In genomic region chr3:81054074-81054473, GRCm38 (mm10) we compare ENCODE assay signal across 28 mouse cellular contexts. TPM values are rescaled to one million over a fixed set of nuclear protein-coding genes. Genes with fewer than 3 reads are reported as not detected.
DNase-seq lines count a peak whose midpoint lies in the region; ATAC-seq and TF ChIP-seq lines count a peak whose summit lies in the region.
"Had no signal": no experiment of that assay in that cellular context is flagged by ENCODE, and none has a peak within 500 bp of the region (broad histone marks: within the 10 kb centered on the region; RNA-seq: fewer than 3 reads in every experiment).

No protein-coding gene starts in this region.

- TF ChIP-seq CTCF in lung, postnatal 0 days (IDR thresholded peaks at IDR 0.05): no peak

- no peaks in the 10 kb centered on the region for H3K27me3 ChIP-seq in lung, postnatal 0 days (replicated peaks; ENCODE audit: insufficient read depth, low read length)
- H3K27me3 ChIP-seq: embryonic facial prominence, embryonic 13.5 days; forebrain, embryonic 12.5 days; forebrain, embryonic 15.5 days; heart, embryonic 12.5 days; heart, embryonic 15.5 days; hindbrain, embryonic 12.5 days; hindbrain, embryonic 15.5 days had no signal

- H3K4me1 ChIP-seq in lung, postnatal 0 days (ENCODE audit: insufficient read depth, low read depth, low read length): no peaks in the 10 kb centered on the region
- H3K4me1 ChIP-seq: forebrain, embryonic 15.5 days; heart, embryonic 12.5 days; heart, embryonic 15.5 days; hindbrain, embryonic 15.5 days had no signal

- no peak overlapping the region for H3K4me3 ChIP-seq in lung, postnatal 0 days (ENCODE audit: low read depth, low read length)
- H3K4me3 ChIP-seq: embryonic facial prominence, embryonic 10.5 days; embryonic facial prominence, embryonic 13.5 days; erythroblast, embryonic 14.5 days; forebrain, embryonic 12.5 days; forebrain, embryonic 15.5 days; heart, embryonic 12.5 days; heart, embryonic 15.5 days; hindbrain, embryonic 12.5 days; hindbrain, embryonic 15.5 days had no signal

- no peaks in the 10 kb centered on the region for H3K9me3 ChIP-seq in lung, postnatal 0 days (ENCODE audit: low read length)
- H3K9me3 ChIP-seq: embryonic facial prominence, embryonic 10.5 days; embryonic facial prominence, embryonic 13.5 days; forebrain, embryonic 12.5 days; forebrain, embryonic 15.5 days; heart, embryonic 12.5 days; heart, embryonic 15.5 days; hindbrain, embryonic 12.5 days; hindbrain, embryonic 15.5 days had no signal

- TF ChIP-seq EP300 in lung, postnatal 0 days (IDR thresholded peaks at IDR 0.05): no peak

- H3K36me3 ChIP-seq in lung, postnatal 0 days (ENCODE audit: insufficient read depth, low read length): no peaks in the 10 kb centered on the region
- H3K36me3 ChIP-seq: embryonic facial prominence, embryonic 10.5 days; embryonic facial prominence, embryonic 13.5 days; forebrain, embryonic 12.5 days; forebrain, embryonic 15.5 days; heart, embryonic 12.5 days; heart, embryonic 15.5 days; hindbrain, embryonic 12.5 days; hindbrain, embryonic 15.5 days had no signal

- H3K27ac ChIP-seq in lung, postnatal 0 days (ENCODE audit: low read length): no peak overlapping the region
- H3K27ac ChIP-seq: embryonic facial prominence, embryonic 10.5 days; embryonic facial prominence, embryonic 13.5 days; forebrain, embryonic 12.5 days; forebrain, embryonic 15.5 days; heart, embryonic 15.5 days; hindbrain, embryonic 12.5 days; hindbrain, embryonic 15.5 days had no signal

- no peak overlapping the region for H3K4me2 ChIP-seq in lung, postnatal 0 days (replicated peaks; ENCODE audit: low read depth, low read length)
- H3K4me2 ChIP-seq: embryonic facial prominence, embryonic 13.5 days; forebrain, embryonic 12.5 days; forebrain, embryonic 15.5 days; heart, embryonic 12.5 days; heart, embryonic 15.5 days; hindbrain, embryonic 12.5 days; hindbrain, embryonic 15.5 days had no signal

- intact Hi-C loops in heart, postnatal 14 days (cut with DNase I): no loop called here

- H3K9ac ChIP-seq in lung, postnatal 0 days (replicated peaks; ENCODE audit: low read depth): no peak overlapping the region
- H3K9ac ChIP-seq: embryonic facial prominence, embryonic 13.5 days; forebrain, embryonic 12.5 days; forebrain, embryonic 15.5 days; heart, embryonic 12.5 days; heart, embryonic 15.5 days; hindbrain, embryonic 12.5 days; hindbrain, embryonic 15.5 days had no signal

- DNase-seq in heart, adult 11 months: peak; percentile 11
- DNase-seq in heart, postnatal 14 days: no peak
- DNase-seq in kidney, postnatal 25 days: no peak
- DNase-seq in lung, postnatal 10 days: no peak
- no peak for DNase-seq in cerebellum, adult 11-12 months
- no peak for DNase-seq in lung, postnatal 0 days (ENCODE audit: low spot score)
- DNase-seq: adrenal gland, adult 8-10 months; adrenal gland, postnatal 25 days; cerebellum, adult 18-20 months; cerebellum, adult 9-10 months; cerebellum, postnatal 25 days; embryo, embryonic 11 days; gastrocnemius, postnatal 36 days; heart, adult 18-20 months; heart, postnatal 10 days; heart, postnatal 4 days had no signal

- ATAC-seq in granulocyte monocyte progenitor cell, adult 5-6 weeks (replicated peaks; ENCODE audit: poor library complexity, severe bottlenecking): peak; percentile 50
- peak; percentile 66 for ATAC-seq in megakaryocyte progenitor cell, adult 5-6 weeks (replicated peaks; ENCODE audit: poor library complexity)
- ATAC-seq in lung, postnatal 0 days: no peak
- ATAC-seq: activated CD4-positive, CD25-positive, alpha-beta regulatory T cell, adult 4 months; forebrain, embryonic 15.5 days had no signal

RNA-seq across cellular contexts. Expression of gene Pdgfc, which starts 17.9 kb away (rescaled TPM):
- total RNA-seq in heart, postnatal 14 days (2021): 1 to 10 TPM; 2.1 to 3.7 TPM
- total RNA-seq in granulocyte monocyte progenitor cell, adult 5-6 weeks (2014; fragmentation: Nextera tagmentation): not detected in 2 replicates
- total RNA-seq in granulocyte monocyte progenitor cell, adult 5-6 weeks (2017): not detected in 2 replicates
- 0.27 TPM in 1 of 2 replicates, not detected in the other for total RNA-seq in megakaryocyte progenitor cell, adult 5-6 weeks (2015)
- total RNA-seq in megakaryocyte progenitor cell, adult 5-6 weeks (2017): not detected in 2 replicates
- polyA plus RNA-seq in lung, postnatal 0 days (2015; fragmentation: Nextera tagmentation; extraction: Ambion mirVana): 2.2 and 2.3 TPM in 2 replicates
- polyA plus RNA-seq: activated CD4-positive, CD25-positive, alpha-beta regulatory T cell, adult 4 months; erythroblast, embryonic 14.5 days had no signal
